Comparison of ENCODE assay signal across 13 mouse cellular contexts in genomic region chr16:5382930-5383329, GRCm38 (mm10).
A peak's percentile ranks its signal among the peaks of the same experiment; 100 is the strongest.
DNase-seq lines count a peak whose midpoint lies in the region; ATAC-seq and TF ChIP-seq lines count a peak whose summit lies in the region.
"Had no signal": no experiment of that assay in that cellular context is flagged by ENCODE, and none has a peak within 500 bp of the region (broad histone marks: within the 10 kb centered on the region; RNA-seq: fewer than 3 reads in every experiment).

No protein-coding gene starts in this region.

- H3K4me1 ChIP-seq in forebrain, embryonic 13.5 days, result peaks cover 8% of the 10 kb centered on the region
- no peaks in the 10 kb centered on the region for H3K4me1 ChIP-seq in forebrain, embryonic 11.5 days (replicated peaks; ENCODE audit: control insufficient read depth, insufficient read depth, low read length)
- no peaks in the 10 kb centered on the region for H3K4me1 ChIP-seq in limb, embryonic 14.5 days (ENCODE audit: control insufficient read depth, insufficient read depth, low read length)
- H3K4me1 ChIP-seq in limb, embryonic 10.5 days, result peaks cover 8% of the 10 kb centered on the region; the same call in 1 of the 2 replicates

- no peak overlapping the region for H3K4me3 ChIP-seq in forebrain, embryonic 13.5 days
- H3K4me3 ChIP-seq in forebrain, embryonic 11.5 days (ENCODE audit: low read depth, low read length), result no peak overlapping the region
- H3K4me3 ChIP-seq in limb, embryonic 14.5 days (replicated peaks; ENCODE audit: low read length), result no peak overlapping the region
- H3K4me3 ChIP-seq in limb, embryonic 10.5 days, result no peak overlapping the region
- H3K4me3 ChIP-seq: heart, embryonic 12.5 days had no signal

- 40% methylated on average over 4 of the region's 4 CpGs for WGBS in forebrain, embryonic 13.5 days
- WGBS in forebrain, embryonic 11.5 days, result 53% methylated on average over 4 of the region's 4 CpGs
- 53% methylated on average over 3 of the region's 4 CpGs for WGBS in limb, embryonic 14.5 days
- 47% methylated on average over 4 of the region's 4 CpGs for WGBS in limb, embryonic 10.5 days

- ATAC-seq in forebrain, embryonic 13.5 days, result no peak
- no peak for ATAC-seq in forebrain, embryonic 11.5 days (replicated peaks; ENCODE audit: low FRiP score)
- peak; percentile 65 for ATAC-seq in limb, embryonic 14.5 days (ENCODE audit: low FRiP score, low read depth)

- no peak for TF ChIP-seq POLR2A in limb, embryonic 14.5 days (IDR thresholded peaks at IDR 0.05; ENCODE audit: borderline replicate concordance, extremely low read depth, insufficient read depth, insufficient read length)

- intact Hi-C loops in left cerebral cortex, postnatal 36 days (cut with DNase I), result no loop called here

- 0 out of 2 replicates have a peak overlapping the region, but pooled peaks have one; percentile 45 for H3K27ac ChIP-seq in forebrain, embryonic 13.5 days
- no peak overlapping the region for H3K27ac ChIP-seq in forebrain, embryonic 11.5 days (ENCODE audit: low read depth, low read length)
- H3K27ac ChIP-seq in limb, embryonic 14.5 days (replicated peaks; ENCODE audit: low read depth, low read length), result no peak overlapping the region
- no peak overlapping the region for H3K27ac ChIP-seq in limb, embryonic 10.5 days
- H3K27ac ChIP-seq: macrophage had no signal

- no peaks in the 10 kb centered on the region for H3K36me3 ChIP-seq in forebrain, embryonic 13.5 days (ENCODE audit: poor library complexity, severe bottlenecking)
- H3K36me3 ChIP-seq in forebrain, embryonic 11.5 days (ENCODE audit: control insufficient read depth, insufficient read depth, low read length), result no peaks in the 10 kb centered on the region
- H3K36me3 ChIP-seq in limb, embryonic 14.5 days (ENCODE audit: control insufficient read depth, insufficient read depth, low read length), result no peaks in the 10 kb centered on the region
- H3K36me3 ChIP-seq in limb, embryonic 10.5 days, result no peaks in the 10 kb centered on the region
- H3K36me3 ChIP-seq: G1E; heart, embryonic 12.5 days had no signal

- H3K9me3 ChIP-seq in forebrain, embryonic 13.5 days (replicated peaks), result no peaks in the 10 kb centered on the region
- no peaks in the 10 kb centered on the region for H3K9me3 ChIP-seq in forebrain, embryonic 11.5 days (ENCODE audit: control insufficient read depth, low read length)
- no peaks in the 10 kb centered on the region for H3K9me3 ChIP-seq in limb, embryonic 14.5 days (ENCODE audit: control insufficient read depth, low read length)
- H3K9me3 ChIP-seq in limb, embryonic 10.5 days (replicated peaks), result no peaks in the 10 kb centered on the region
- H3K9me3 ChIP-seq: heart, embryonic 12.5 days had no signal

- no peak overlapping the region for H3K4me2 ChIP-seq in forebrain, embryonic 13.5 days
- no peak overlapping the region for H3K4me2 ChIP-seq in forebrain, embryonic 11.5 days (ENCODE audit: low read depth, low read length, severe bottlenecking)
- H3K4me2 ChIP-seq in limb, embryonic 14.5 days (replicated peaks; ENCODE audit: low read depth, low read length, severe bottlenecking), result no peak overlapping the region
- H3K4me2 ChIP-seq: heart, embryonic 12.5 days had no signal

- no peak overlapping the region for H3K9ac ChIP-seq in forebrain, embryonic 13.5 days
- H3K9ac ChIP-seq in forebrain, embryonic 11.5 days (ENCODE audit: low read length), result no peak overlapping the region
- no peak overlapping the region for H3K9ac ChIP-seq in limb, embryonic 14.5 days (ENCODE audit: low read depth, low read length, severe bottlenecking)
- H3K9ac ChIP-seq: heart, embryonic 12.5 days had no signal

- DNase-seq in forebrain, embryonic 11.5 days (ENCODE audit: low spot score), result no peak
- no peak for DNase-seq in limb, embryonic 14.5 days (ENCODE audit: low spot score)
- no peak for DNase-seq in limb, embryonic 10.5 days (ENCODE audit: low spot score)
- DNase-seq in left cerebral cortex, postnatal 36 days (ENCODE audit: low spot score in 2 of 2), result peak; percentile 22 to 26
- DNase-seq in right cerebral cortex, postnatal 36 days (ENCODE audit: low spot score in 2 of 2), result peak; percentile 22 to 41
- DNase-seq in spleen, adult 18-20 months, result no peak
- DNase-seq in adrenal gland, postnatal 36 days, result no peak
- DNase-seq: cerebellum, adult 11-12 months; thymus, adult 2 months had no signal

- no peaks in the 10 kb centered on the region for H3K27me3 ChIP-seq in forebrain, embryonic 13.5 days
- H3K27me3 ChIP-seq in forebrain, embryonic 11.5 days (ENCODE audit: control insufficient read depth, insufficient read depth, low read length), result no peaks in the 10 kb centered on the region
- no peaks in the 10 kb centered on the region for H3K27me3 ChIP-seq in limb, embryonic 14.5 days (ENCODE audit: control insufficient read depth, insufficient read depth, low read length)
- H3K27me3 ChIP-seq in limb, embryonic 10.5 days (ENCODE audit: low read depth, poor library complexity, severe bottlenecking), result no peaks in the 10 kb centered on the region

Comparison
In these comparisons a context has a peak if more than half of its experiments do, and no peak if none do; other contexts are left out.
1. DNase-seq: peak in left cerebral cortex, postnatal 36 days (2 of 2) and right cerebral cortex, postnatal 36 days (2 of 2); none in forebrain, embryonic 11.5 days (single experiment), limb, embryonic 14.5 days (single experiment), limb, embryonic 10.5 days (single experiment), spleen, adult 18-20 months (0 of 2) and adrenal gland, postnatal 36 days (0 of 2).